Mouse (Mus musculus) erythroblast, embryonic 14.5 days (primary cell): ENCODE results near the gene Pou2f2.

Source experiments
- GATA1 ChIP-seq: IDR thresholded peaks from 2 replicates; pipeline ENCODE4 v1.6.1; 2012; ENCODE audit warnings: low read length, inconsistent platforms, mixed read lengths
- TAL1 ChIP-seq: IDR thresholded peaks from 3 replicates; pipeline ENCODE4 v1.6.1; 2012; ENCODE audit warnings: low read length, inconsistent platforms, mixed read lengths

DNA sequence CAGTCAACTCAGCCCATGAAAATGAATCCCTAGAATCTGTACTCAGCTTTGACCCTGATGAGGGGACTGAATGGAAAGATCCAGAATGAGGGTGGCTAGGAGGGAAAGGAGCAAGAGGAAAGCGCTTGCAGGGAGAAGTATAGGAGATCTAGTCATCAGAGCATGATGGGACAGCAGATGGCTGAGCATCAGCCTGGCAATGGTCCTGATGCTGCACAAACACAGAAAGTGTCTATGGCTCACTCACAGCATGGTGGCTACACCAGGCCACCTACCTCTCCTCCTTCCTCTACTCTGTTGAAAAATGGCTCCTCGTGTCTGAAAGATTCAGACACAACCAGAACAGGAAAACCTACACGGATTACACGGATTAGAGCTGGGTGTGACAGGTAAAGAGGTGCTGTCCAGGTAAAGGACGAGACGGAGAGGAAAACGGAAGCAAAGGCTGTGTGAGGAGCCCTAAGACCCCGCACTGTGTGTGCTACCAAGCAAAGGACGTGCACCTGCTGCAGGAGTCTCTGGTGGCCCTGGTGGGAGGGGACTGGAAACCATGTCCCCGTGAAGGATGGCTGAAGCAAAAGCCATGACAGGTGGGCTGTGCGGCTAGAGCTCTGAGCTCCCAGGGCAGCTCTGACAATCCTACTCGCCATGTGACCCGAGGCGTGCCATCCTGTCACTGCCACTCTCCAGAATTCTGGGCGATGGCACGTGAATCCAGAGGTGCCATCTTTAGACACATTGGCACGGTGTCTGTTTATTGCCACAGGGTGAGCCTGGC lies 67.2 kb downstream of the Pou2f2 start:
- TF ChIP-seq GATA1 (no peak), TAL1 (no peak)
